In genomic region chr12:87082797-87083196, GRCm38 (mm10) we compare ENCODE assay signal across 25 mouse cellular contexts. TPM values are rescaled to one million over a fixed set of nuclear protein-coding genes. Genes with fewer than 3 reads are reported as not detected.
"Had no signal": no experiment of that assay in that cellular context is flagged by ENCODE, and none has a peak within 500 bp of the region (broad histone marks: within the 10 kb centered on the region; RNA-seq: fewer than 3 reads in every experiment).

No protein-coding gene starts in this region.

- H3K4me1 ChIP-seq: heart, embryonic 13.5 days; heart, embryonic 15.5 days; hindbrain, embryonic 13.5 days; hindbrain, embryonic 15.5 days; limb, embryonic 10.5 days; limb, embryonic 12.5 days; liver, embryonic 13.5 days; liver, embryonic 15.5 days had no signal

- ATAC-seq: forebrain, postnatal 0 days; hindbrain, postnatal 0 days; intestine, embryonic 16.5 days; liver, postnatal 0 days had no signal

- H3K9ac ChIP-seq: forebrain, postnatal 0 days; heart, embryonic 13.5 days; heart, embryonic 15.5 days; hindbrain, embryonic 13.5 days; hindbrain, embryonic 15.5 days; limb, embryonic 12.5 days; liver, embryonic 13.5 days; liver, embryonic 15.5 days; liver, postnatal 0 days had no signal

- H3K27me3 ChIP-seq: heart, embryonic 15.5 days; hindbrain, embryonic 15.5 days; limb, embryonic 12.5 days; liver, embryonic 13.5 days; liver, embryonic 15.5 days had no signal

- H3K4me2 ChIP-seq: heart, embryonic 11.5 days; heart, embryonic 13.5 days; heart, embryonic 15.5 days; hindbrain, embryonic 13.5 days; hindbrain, embryonic 15.5 days; limb, embryonic 12.5 days; liver, embryonic 11.5 days; liver, embryonic 13.5 days; liver, embryonic 15.5 days had no signal

- H3K36me3 ChIP-seq: heart, embryonic 13.5 days; heart, embryonic 15.5 days; limb, embryonic 10.5 days; limb, embryonic 12.5 days; liver, embryonic 13.5 days; liver, embryonic 15.5 days had no signal

- H3K27ac ChIP-seq: heart, adult 2 months; heart, embryonic 13.5 days; heart, embryonic 15.5 days; hindbrain, embryonic 13.5 days; hindbrain, embryonic 15.5 days; hindbrain, postnatal 0 days; kidney, postnatal 0 days; layer of hippocampus, adult 2 months; left cerebral cortex, adult 2 months; limb, embryonic 10.5 days; limb, embryonic 12.5 days; liver, embryonic 13.5 days; liver, embryonic 15.5 days had no signal

- DNase-seq: forebrain, postnatal 0 days; gastrocnemius, postnatal 14 days; gastrocnemius, postnatal 36 days; heart, adult 11 months; heart, adult 2 months; heart, postnatal 14 days; heart, postnatal 36 days; liver; liver, embryonic 13.5 days; liver, postnatal 0 days had no signal

- H3K9me3 ChIP-seq: heart, embryonic 13.5 days; heart, embryonic 15.5 days; hindbrain, embryonic 13.5 days; hindbrain, embryonic 15.5 days; limb, embryonic 10.5 days; limb, embryonic 12.5 days; liver, embryonic 13.5 days; liver, embryonic 15.5 days had no signal

- H3K4me3 ChIP-seq: heart, adult 2 months; heart, embryonic 13.5 days; heart, embryonic 15.5 days; hindbrain, embryonic 13.5 days; hindbrain, embryonic 15.5 days; layer of hippocampus, adult 2 months; left cerebral cortex, adult 2 months; limb, embryonic 10.5 days; limb, embryonic 12.5 days; liver, embryonic 13.5 days; liver, embryonic 15.5 days had no signal

RNA-seq across cellular contexts. Expression of gene Ngb, which starts 19.5 kb away (rescaled TPM):
- polyA plus RNA-seq: heart, postnatal 0 days; liver, embryonic 11.5 days; liver, embryonic 15.5 days; liver, postnatal 0 days had no signal
